Mouse (Mus musculus): ENCODE data around the gene Dexi. TPM values are rescaled to one million over a fixed set of nuclear protein-coding genes. Genes with fewer than 3 reads are reported as not detected.

Dexi gene
- polyA plus RNA-seq, 1 experiment, result 38.3 TPM

GRCm38 (mm10) chr16:10475919-10476318 lies 66.9 kb downstream of the Dexi start:
- no peak for TF ChIP-seq POLR2A (IDR thresholded peaks at IDR 0.05; ENCODE audit: low read depth, low read length)
- no peak for TF ChIP-seq CTCF (IDR thresholded peaks at IDR 0.05; ENCODE audit: extremely low read depth, insufficient read length, insufficient replicate concordance, low read depth, low read length)
- no peaks in the 10 kb centered on the region for H3K27me3 ChIP-seq (ENCODE audit: control insufficient read depth, insufficient read depth, low read length)
- WGBS, result 36% methylated on average over 2 of the region's 2 CpGs
- no peak overlapping the region for H3K4me3 ChIP-seq (ENCODE audit: low read depth, low read length)
- peaks cover 20% of the 10 kb centered on the region; the same call in 1 of the 2 replicates for H3K4me1 ChIP-seq (ENCODE audit: control insufficient read depth, insufficient read depth, insufficient read length, low read length)
- no peaks in the 10 kb centered on the region for H3K36me3 ChIP-seq (ENCODE audit: control insufficient read depth, insufficient read depth, low read length)
- no peak overlapping the region for H3K27ac ChIP-seq (ENCODE audit: insufficient read depth, low read depth, low read length)

- Histone ChIP-seq H3K4me1 (ENCODE audit: control insufficient read depth, insufficient read depth, insufficient read length, low read length) (peaks cover 21% of the 10 kb centered on the region; the same call in 1 of the 2 replicates), H3K27me3 (ENCODE audit: control insufficient read depth, insufficient read depth, low read length) (no peaks in the 10 kb centered on the region), H3K27ac (ENCODE audit: insufficient read depth, low read depth, low read length) (no peak overlapping the region), H3K4me3 (ENCODE audit: low read depth, low read length) (no peak overlapping the region), H3K36me3 (ENCODE audit: control insufficient read depth, insufficient read depth, low read length) (no peaks in the 10 kb centered on the region)
- WGBS, result 48% methylated on average over 3 of the region's 3 CpGs
- TF ChIP-seq CTCF (IDR thresholded peaks at IDR 0.05; ENCODE audit: extremely low read depth, insufficient read length, insufficient replicate concordance, low read depth, low read length), result no peak
- TF ChIP-seq POLR2A (IDR thresholded peaks at IDR 0.05; ENCODE audit: low read depth, low read length), result no peak
Measured at GRCm38 (mm10) chr16:10474956-10475355, 67.9 kb downstream of the Dexi start.

- H3K36me3 ChIP-seq (ENCODE audit: control insufficient read depth, insufficient read depth, low read length), result no peaks in the 10 kb centered on the region
- peak overlapping the region; percentile 89 for H3K27ac ChIP-seq (ENCODE audit: insufficient read depth, low read depth, low read length)
- no peaks in the 10 kb centered on the region for H3K27me3 ChIP-seq (ENCODE audit: control insufficient read depth, insufficient read depth, low read length)
- 57% methylated on average over 3 of the region's 3 CpGs for WGBS
- H3K4me1 ChIP-seq (ENCODE audit: control insufficient read depth, insufficient read depth, insufficient read length, low read length), result peaks cover 33% of the 10 kb centered on the region; the same call in 1 of the 2 replicates
- TF ChIP-seq CTCF (IDR thresholded peaks at IDR 0.05; ENCODE audit: extremely low read depth, insufficient read length, insufficient replicate concordance, low read depth, low read length), result no peak
- H3K4me3 ChIP-seq (ENCODE audit: low read depth, low read length), result no peak overlapping the region
Measured at GRCm38 (mm10) chr16:10471950-10472349, 70.9 kb downstream of the Dexi start.

GRCm38 (mm10) chr16:10468201-10468600 lies 74.7 kb downstream of the Dexi start:
- TF ChIP-seq POLR2A (IDR thresholded peaks at IDR 0.05; ENCODE audit: low read depth, low read length) (no peak), CTCF (IDR thresholded peaks at IDR 0.05; ENCODE audit: extremely low read depth, insufficient read length, insufficient replicate concordance, low read depth, low read length) (no peak)
- 84% methylated on average over 1 of the region's 1 CpGs for WGBS
- Histone ChIP-seq H3K27me3 (ENCODE audit: control insufficient read depth, insufficient read depth, low read length) (no peaks in the 10 kb centered on the region), H3K4me3 (ENCODE audit: low read depth, low read length) (no peak overlapping the region), H3K36me3 (ENCODE audit: control insufficient read depth, insufficient read depth, low read length) (no peaks in the 10 kb centered on the region), H3K27ac (ENCODE audit: insufficient read depth, low read depth, low read length) (peak overlapping the region; percentile 47), H3K4me1 (ENCODE audit: control insufficient read depth, insufficient read depth, insufficient read length, low read length) (peaks cover 37% of the 10 kb centered on the region; the same call in 1 of the 2 replicates)

GRCm38 (mm10) chr16:10467391-10468107 lies 75.3 kb downstream of the Dexi start:
- no peak for TF ChIP-seq POLR2A (IDR thresholded peaks at IDR 0.05; ENCODE audit: low read depth, low read length)
- no peak for TF ChIP-seq CTCF (IDR thresholded peaks at IDR 0.05; ENCODE audit: extremely low read depth, insufficient read length, insufficient replicate concordance, low read depth, low read length)
- Histone ChIP-seq H3K36me3 (ENCODE audit: control insufficient read depth, insufficient read depth, low read length) (no peaks in the 10 kb centered on the region), H3K4me3 (ENCODE audit: low read depth, low read length) (no peak overlapping the region), H3K27me3 (ENCODE audit: control insufficient read depth, insufficient read depth, low read length) (no peaks in the 10 kb centered on the region), H3K27ac (ENCODE audit: insufficient read depth, low read depth, low read length) (no peak overlapping the region), H3K4me1 (ENCODE audit: control insufficient read depth, insufficient read depth, insufficient read length, low read length) (peaks cover 32% of the 10 kb centered on the region; the same call in 1 of the 2 replicates)
- 64% methylated on average over 11 of the region's 11 CpGs for WGBS

- H3K4me3 ChIP-seq (ENCODE audit: low read depth, low read length), result peak overlapping the region; percentile 44
- TF ChIP-seq POLR2A (IDR thresholded peaks at IDR 0.05; ENCODE audit: low read depth, low read length) (no peak), CTCF (IDR thresholded peaks at IDR 0.05; ENCODE audit: extremely low read depth, insufficient read length, insufficient replicate concordance, low read depth, low read length) (no peak)
- H3K27ac ChIP-seq (ENCODE audit: insufficient read depth, low read depth, low read length), result peak overlapping the region; percentile 96
- no peaks in the 10 kb centered on the region for H3K36me3 ChIP-seq (ENCODE audit: control insufficient read depth, insufficient read depth, low read length)
- WGBS, result 19% methylated on average over 4 of the region's 4 CpGs
- H3K4me1 ChIP-seq (ENCODE audit: control insufficient read depth, insufficient read depth, insufficient read length, low read length), result peaks cover 25% of the 10 kb centered on the region; the same call in 1 of the 2 replicates
- no peaks in the 10 kb centered on the region for H3K27me3 ChIP-seq (ENCODE audit: control insufficient read depth, insufficient read depth, low read length)
Measured at GRCm38 (mm10) chr16:10465011-10465681, 77.7 kb downstream of the Dexi start.

- 85% methylated on average over 2 of the region's 2 CpGs for WGBS
- Histone ChIP-seq H3K4me3 (ENCODE audit: low read depth, low read length) (no peak overlapping the region), H3K27me3 (ENCODE audit: control insufficient read depth, insufficient read depth, low read length) (no peaks in the 10 kb centered on the region), H3K27ac (ENCODE audit: insufficient read depth, low read depth, low read length) (no peak overlapping the region), H3K36me3 (ENCODE audit: control insufficient read depth, insufficient read depth, low read length) (no peaks in the 10 kb centered on the region), H3K4me1 (ENCODE audit: control insufficient read depth, insufficient read depth, insufficient read length, low read length) (peaks cover 28% of the 10 kb centered on the region; the same call in 1 of the 2 replicates)
- no peak for TF ChIP-seq POLR2A (IDR thresholded peaks at IDR 0.05; ENCODE audit: low read depth, low read length)
- no peak for TF ChIP-seq CTCF (IDR thresholded peaks at IDR 0.05; ENCODE audit: extremely low read depth, insufficient read length, insufficient replicate concordance, low read depth, low read length)
Measured at GRCm38 (mm10) chr16:10461178-10461577, 81.7 kb downstream of the Dexi start.
